Mouse (Mus musculus) C2C12 (cell line): ENCODE data around the gene Zkscan6. TPM values are rescaled to one million over a fixed set of nuclear protein-coding genes. Genes with fewer than 3 reads are reported as not detected.

Experiments
- H3K27me3 ChIP-seq: one replicate; pipeline ENCODE4 v1.6.1; 2011; ENCODE audit not compliant: control insufficient read depth, insufficient read depth, insufficient read length
- H3K36me3 ChIP-seq: one replicate; pipeline ENCODE4 v1.6.1; 2011; ENCODE audit not compliant: control insufficient read depth, insufficient read depth
- H3K4me3 ChIP-seq: one replicate; pipeline ENCODE4 v1.5.1; 2011; ENCODE audit warnings: mild to moderate bottlenecking, control low read depth; ENCODE audit not compliant: poor library complexity, insufficient read depth, severe bottlenecking
- H3K79me2 ChIP-seq: one replicate; pipeline ENCODE4 v1.6.1; 2011; ENCODE audit not compliant: control insufficient read depth, insufficient read depth
- H3K79me3 ChIP-seq: one replicate; pipeline ENCODE4 v1.6.1; 2011; ENCODE audit warnings: low read depth, control low read depth
- H3ac ChIP-seq: one replicate; pipeline ENCODE3; 2011; ENCODE audit warnings: low read depth; ENCODE audit not compliant: control insufficient read depth, insufficient read length
- CEBPB ChIP-seq: IDR thresholded peaks from one replicate; pipeline ENCODE4 v1.6.1; 2011; ENCODE audit warnings: low read depth, mild to moderate bottlenecking, control low read depth, moderate library complexity
- CTCF ChIP-seq: IDR thresholded peaks from one replicate; pipeline ENCODE4 v1.5.1; 2011; ENCODE audit not compliant: control insufficient read depth, insufficient read depth, insufficient read length
- FOSL1 ChIP-seq: IDR thresholded peaks from one replicate; pipeline ENCODE4 v1.8.0; 2011; ENCODE audit warnings: mild to moderate bottlenecking, low read length; ENCODE audit not compliant: poor library complexity, insufficient read depth, severe bottlenecking
- MAX ChIP-seq: IDR thresholded peaks from one replicate; pipeline ENCODE4 v1.6.1; 2011; ENCODE audit warnings: mild to moderate bottlenecking, control low read depth
- MYOD1 ChIP-seq: IDR thresholded peaks from one replicate; pipeline ENCODE4 v1.6.1; 2011; ENCODE audit warnings: low read depth; ENCODE audit not compliant: control insufficient read depth, insufficient read length
- MYOG ChIP-seq: IDR thresholded peaks from one replicate; pipeline ENCODE4 v1.6.1; 2011; ENCODE audit not compliant: control insufficient read depth, insufficient read length; ENCODE audit errors: extremely low read depth
- USF1 ChIP-seq: IDR thresholded peaks from one replicate; pipeline ENCODE4 v1.6.1; 2011; ENCODE audit warnings: low read depth, mild to moderate bottlenecking, control low read depth, moderate library complexity
- polyA plus RNA-seq: library from polyadenylated mRNA; unstranded; fragments of >200 nt; fragmentation: generic; extraction: Trizol; gene quantifications from one replicate; pipeline ENCODE4 v1.2.1, GENCODE M21; 2012; ENCODE audit warnings: missing spikeins

The Zkscan6 gene
- polyA plus RNA-seq, 1 experiment: 5.6 TPM

DNA sequence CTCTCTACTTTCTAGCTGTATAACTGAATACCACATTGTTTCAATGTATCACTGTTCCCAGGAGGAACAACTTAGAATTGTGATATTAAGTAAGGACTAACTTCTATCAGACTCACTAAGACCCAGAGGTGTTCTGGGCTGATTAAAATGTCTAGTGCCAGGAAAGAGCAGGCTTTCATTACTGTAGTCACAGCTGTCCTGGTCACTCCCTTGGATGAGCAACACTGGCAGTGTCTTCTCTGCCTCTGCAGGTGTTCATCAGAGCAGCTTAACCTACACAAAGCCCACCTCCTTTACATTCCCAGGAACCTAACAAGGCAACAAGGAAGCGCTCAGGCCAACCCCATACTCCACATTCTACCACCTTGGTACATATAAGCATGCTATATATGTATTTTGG, 27.4 kb upstream of the Zkscan6 start:
- peaks cover 23% of the 10 kb centered on the region for H3K36me3 ChIP-seq
- peaks cover 98% of the 10 kb centered on the region for H3K79me2 ChIP-seq
- TF ChIP-seq USF1 (no peak), CTCF (no peak), CEBPB (no peak), MYOD1 (no peak), MYOG (no peak), MAX (no peak), FOSL1 (no peak)
- H3K4me3 ChIP-seq: no peak overlapping the region
- no peaks in the 10 kb centered on the region for H3K27me3 ChIP-seq
- H3K79me3 ChIP-seq: peaks cover 70% of the 10 kb centered on the region
- H3ac ChIP-seq: no peak overlapping the region

DNA sequence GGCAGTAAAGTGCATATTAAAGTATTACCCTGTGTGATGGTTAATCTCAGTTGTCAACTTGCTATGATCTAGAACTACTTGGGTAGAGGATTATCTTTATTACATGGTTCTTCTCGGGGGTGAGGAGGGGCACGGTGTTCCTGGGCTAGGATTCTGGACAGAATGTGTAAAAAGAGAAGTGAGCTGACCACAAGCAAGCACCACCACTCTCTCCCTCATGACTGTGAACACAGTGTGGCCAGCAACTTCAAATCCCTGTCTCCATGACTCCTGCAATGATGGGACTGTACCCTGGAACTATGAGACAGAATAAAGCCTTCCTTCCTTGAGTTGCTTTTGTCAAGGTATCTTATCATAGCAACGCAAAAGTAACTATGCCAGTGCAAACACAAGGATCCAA, 25.4 kb upstream of the Zkscan6 start:
- Histone ChIP-seq H3K36me3 (peaks cover 23% of the 10 kb centered on the region), H3K4me3 (no peak overlapping the region), H3K79me3 (peaks cover 80% of the 10 kb centered on the region), H3K79me2 (peaks cover 98% of the 10 kb centered on the region), H3ac (no peak overlapping the region), H3K27me3 (no peaks in the 10 kb centered on the region)
- TF ChIP-seq MAX: no peak
- TF ChIP-seq CEBPB: no peak
- TF ChIP-seq MYOD1: no peak
- no peak for TF ChIP-seq FOSL1
- TF ChIP-seq USF1: no peak
- TF ChIP-seq MYOG: no peak
- TF ChIP-seq CTCF: no peak

DNA sequence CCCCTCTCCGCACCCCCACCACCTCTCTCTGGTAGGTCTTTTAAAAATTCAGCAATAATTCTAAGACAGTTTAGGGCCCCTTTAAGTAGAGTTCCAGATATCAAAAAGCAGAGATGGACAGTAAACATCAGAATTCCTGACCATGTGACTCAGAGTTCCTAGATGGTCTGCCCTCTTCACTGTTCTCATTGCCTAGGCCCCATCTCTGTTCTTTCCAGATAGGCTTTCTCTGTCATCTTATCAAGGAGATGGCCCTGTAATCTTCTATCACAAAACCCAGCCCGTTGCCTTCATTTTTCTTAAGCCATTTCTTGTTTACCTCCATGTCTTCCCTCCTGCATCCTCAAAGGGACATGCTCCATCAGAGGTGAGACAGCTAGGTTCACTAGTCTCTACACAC, 20.8 kb upstream of the Zkscan6 start:
- TF ChIP-seq USF1: peak; percentile 37
- no peak for TF ChIP-seq FOSL1
- H3K79me3 ChIP-seq: peaks cover 60% of the 10 kb centered on the region
- peaks cover 66% of the 10 kb centered on the region for H3K79me2 ChIP-seq
- H3K36me3 ChIP-seq: peaks cover 1% of the 10 kb centered on the region
- H3ac ChIP-seq: no peak overlapping the region
- no peak overlapping the region for H3K4me3 ChIP-seq
- no peaks in the 10 kb centered on the region for H3K27me3 ChIP-seq

DNA sequence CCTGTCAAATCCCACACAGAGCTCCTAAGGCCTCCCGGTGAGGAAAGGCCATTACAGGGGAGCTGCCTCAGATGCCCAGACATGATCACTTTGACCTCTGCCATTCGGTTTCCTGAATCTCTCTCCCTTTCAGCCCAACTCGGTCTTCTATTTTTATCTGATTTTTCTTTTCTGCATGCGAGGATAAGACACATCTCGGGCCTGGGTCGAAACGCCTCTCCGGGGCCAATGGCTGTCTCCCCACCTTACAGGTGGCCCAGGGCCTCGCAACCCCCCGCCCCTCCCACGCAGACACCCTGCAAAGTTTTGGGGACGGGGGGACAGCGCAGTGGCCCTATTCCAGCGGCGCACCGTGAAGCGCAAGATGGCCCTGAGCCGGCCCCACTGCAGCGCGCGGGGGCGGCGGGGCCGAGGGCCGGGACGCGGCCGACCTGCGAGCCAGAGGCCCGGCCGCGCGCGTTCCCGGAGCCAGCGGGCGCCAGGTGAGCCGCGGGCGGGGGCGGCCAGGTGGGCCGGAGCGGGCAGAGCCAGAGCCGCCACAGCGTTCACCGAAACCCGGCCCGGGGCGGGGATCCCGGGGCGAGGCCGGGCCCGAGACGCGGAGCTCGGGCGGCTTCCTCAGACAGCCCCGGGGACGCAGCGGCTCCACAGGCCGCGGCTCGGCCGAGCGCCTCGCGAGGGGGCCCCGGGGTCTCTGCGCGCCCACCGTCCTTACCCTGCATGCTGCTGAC, 19.4 kb upstream of the Zkscan6 start:
- Histone ChIP-seq H3ac (peak overlapping the region; percentile 93), H3K79me2 (peaks cover 52% of the 10 kb centered on the region), H3K4me3 (peak overlapping the region; percentile 91), H3K79me3 (peaks cover 50% of the 10 kb centered on the region), H3K36me3 (no peaks in the 10 kb centered on the region), H3K27me3 (no peaks in the 10 kb centered on the region)
- no peak for TF ChIP-seq CEBPB
- TF ChIP-seq USF1: no peak
- TF ChIP-seq MAX: no peak
- no peak for TF ChIP-seq FOSL1
- TF ChIP-seq CTCF: no peak
- TF ChIP-seq MYOG: no peak
- no peak for TF ChIP-seq MYOD1

DNA sequence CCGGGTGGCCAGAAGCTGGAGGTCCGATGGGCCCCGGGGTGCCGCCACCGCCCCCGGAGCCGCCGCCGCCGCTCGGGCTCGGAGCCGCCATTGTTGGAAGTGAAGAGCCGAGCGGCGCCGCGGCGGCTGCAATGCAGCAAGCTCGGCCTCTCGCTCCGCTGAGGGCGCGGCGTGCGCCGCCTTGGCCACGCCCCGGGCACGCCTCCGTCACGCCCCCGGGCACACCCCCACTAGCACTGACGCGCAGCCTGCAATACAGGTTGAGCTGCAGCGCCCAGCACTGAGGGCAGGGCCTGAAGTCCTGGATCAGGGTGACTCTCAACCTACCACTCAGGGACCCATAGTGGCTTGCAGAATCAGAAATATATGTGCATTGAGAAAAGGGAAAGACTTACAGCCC, 18.8 kb upstream of the Zkscan6 start, which contains the start of gene Map2k4:
Gene Map2k4 (minus strand): TSS at position 144 of the 400 bp plus-strand sequence.
- peak; percentile 80 for TF ChIP-seq MAX
- no peak for TF ChIP-seq CTCF
- peak within 1 kb of the TSS; percentile 93 for H3ac ChIP-seq
- no peaks in the 10 kb centered on the region for H3K36me3 ChIP-seq
- peaks cover 46% of the 10 kb centered on the region for H3K79me2 ChIP-seq
- H3K27me3 ChIP-seq: no peaks in the 10 kb centered on the region
- H3K4me3 ChIP-seq: peak within 1 kb of the TSS; percentile 91
- peaks cover 44% of the 10 kb centered on the region for H3K79me3 ChIP-seq
